Mouse (Mus musculus) small intestine, adult 2 months (tissue): ENCODE measurements around the gene Olfr1427. TPM values are rescaled to one million over a fixed set of nuclear protein-coding genes. Genes with fewer than 3 reads are reported as not detected.
"Not testable (repeated sequence)": the region's sequence is repeated elsewhere in the genome, so short reads cannot be mapped to it uniquely, and the experiment has no call there.

Experiments used
- H3K27ac ChIP-seq: fragments of 200-500 bp; 2 replicates; pipeline ENCODE4 v1.5.1; 2012; ENCODE audit warnings: low read depth, low read length, control low read depth, inconsistent platforms; ENCODE audit not compliant: insufficient read depth
- H3K27me3 ChIP-seq: fragments of 200-500 bp; 2 replicates; pipeline ENCODE4 v1.6.1; 2012; ENCODE audit warnings: mild to moderate bottlenecking, moderate library complexity, low read length, inconsistent platforms; ENCODE audit not compliant: control insufficient read depth, insufficient read depth
- H3K36me3 ChIP-seq: fragments of 200-500 bp; 2 replicates; pipeline ENCODE4 v1.6.1; 2012; ENCODE audit warnings: mild to moderate bottlenecking, low read length, control low read depth, inconsistent platforms; ENCODE audit not compliant: control insufficient read depth, insufficient read depth
- H3K4me1 ChIP-seq: fragments of 200-500 bp; 2 replicates; pipeline ENCODE4 v1.6.1; 2012; ENCODE audit warnings: low read length, inconsistent platforms, mixed read lengths; ENCODE audit not compliant: control insufficient read depth, insufficient read depth, insufficient read length
- H3K4me3 ChIP-seq: fragments of 200-500 bp; 2 replicates; pipeline ENCODE4 v1.5.1; 2012; ENCODE audit warnings: low read depth, mild to moderate bottlenecking, control low read depth, inconsistent platforms, low read length, moderate library complexity
- CTCF ChIP-seq: fragments of 200-500 bp; IDR thresholded peaks from 2 replicates; pipeline ENCODE4 v1.5.1; 2012; ENCODE audit warnings: low read depth, mild to moderate bottlenecking, control low read depth, inconsistent platforms, low read length, moderate library complexity, mixed read lengths; ENCODE audit not compliant: insufficient replicate concordance, insufficient read length; ENCODE audit errors: extremely low read depth
- POLR2A ChIP-seq: fragments of 200-500 bp; IDR thresholded peaks from 2 replicates; pipeline ENCODE4 v1.6.1; 2012; ENCODE audit warnings: low read depth, mild to moderate bottlenecking, control low read depth, inconsistent platforms, low read length, moderate library complexity
- WGBS: fragments of 180-500 bp; shearing (Covaris S2); methylation state at CpG from one replicate; pipeline ENCODE4 v1.1.7; 2018; 5-methylcytosine and 5-hydroxymethylcytosine counted together
- polyA plus RNA-seq: library from polyadenylated mRNA; depleted of rRNA; stranded (reverse); fragments of >200 nt; gene quantifications from 2 replicates; pipeline ENCODE4 v1.2.3, GENCODE M21; 2012; rRNA removed

Olfr1427 gene
- polyA plus RNA-seq, 1 experiment: not detected

GRCm38 (mm10) chr19:12113807-12114206 is 10.7 kb upstream of the Olfr1427 start:
- TF ChIP-seq POLR2A: no peak
- H3K27ac ChIP-seq: no peak overlapping the region
- H3K4me1 ChIP-seq: no peaks in the 10 kb centered on the region
- H3K36me3 ChIP-seq: no peaks in the 10 kb centered on the region
- WGBS: 36% methylated on average over 1 of the region's 1 CpGs
- H3K4me3 ChIP-seq: no peak overlapping the region
- H3K27me3 ChIP-seq: no peaks in the 10 kb centered on the region

- no peaks in the 10 kb centered on the region for H3K4me1 ChIP-seq
- no peak overlapping the region for H3K27ac ChIP-seq
- WGBS: 49% methylated on average over 1 of the region's 1 CpGs
- H3K4me3 ChIP-seq: no peak overlapping the region
- TF ChIP-seq CTCF (no peak), POLR2A (no peak)
- H3K36me3 ChIP-seq: no peaks in the 10 kb centered on the region
- no peaks in the 10 kb centered on the region for H3K27me3 ChIP-seq
Observed at GRCm38 (mm10) chr19:12104541-12104940, 1.4 kb upstream of the Olfr1427 start.

GRCm38 (mm10) chr19:12091913-12092312 is 11.2 kb downstream of the Olfr1427 start, which contains the start of gene Olfr1426:
Gene Olfr1426, minus strand, starts transcription at chr19:12092013.
- no peaks in the 10 kb centered on the region for H3K27me3 ChIP-seq
- H3K4me3 ChIP-seq: no peak within 1 kb of the TSS
- no peak within 1 kb of the TSS for H3K27ac ChIP-seq
- H3K36me3 ChIP-seq: no peaks in the 10 kb centered on the region
- WGBS: 78% methylated on average over 1 of the region's 1 CpGs
- TF ChIP-seq POLR2A (no peak), CTCF (no peak)
- peaks cover 3% of the 10 kb centered on the region for H3K4me1 ChIP-seq

- not testable (repeated sequence) for H3K27me3 ChIP-seq, H3K4me1 ChIP-seq, H3K36me3 ChIP-seq, H3K27ac ChIP-seq, H3K4me3 ChIP-seq
- 83% methylated on average over 4 of the region's 4 CpGs for WGBS
Observed at GRCm38 (mm10) chr19:12077631-12078030, 25.5 kb downstream of the Olfr1427 start, which contains the start of gene Olfr1425. Gene Olfr1425, minus strand, starts transcription at chr19:12077731.

GRCm38 (mm10) chr19:12069546-12069945 is 33.6 kb downstream of the Olfr1427 start:
- not testable (repeated sequence) for H3K27me3 ChIP-seq, H3K4me1 ChIP-seq, H3K36me3 ChIP-seq, H3K27ac ChIP-seq, H3K4me3 ChIP-seq
- WGBS: 79% methylated on average over 1 of the region's 1 CpGs

GRCm38 (mm10) chr19:12067806-12068205 is 35.3 kb downstream of the Olfr1427 start:
- H3K36me3 ChIP-seq, H3K27me3 ChIP-seq, H3K4me3 ChIP-seq, H3K27ac ChIP-seq, H3K4me1 ChIP-seq: not testable (repeated sequence)
- 61% methylated on average over 1 of the region's 1 CpGs for WGBS

- not testable (repeated sequence) for H3K36me3 ChIP-seq, H3K27ac ChIP-seq, H3K4me1 ChIP-seq, H3K27me3 ChIP-seq, H3K4me3 ChIP-seq
- 87% methylated on average over 1 of the region's 1 CpGs for WGBS
Observed at GRCm38 (mm10) chr19:12062582-12062981, 40.6 kb downstream of the Olfr1427 start, which contains the start of gene Olfr1424. Gene Olfr1424, minus strand, starts transcription at chr19:12062682.

Other genes starting within 250 kb of the Olfr1427 start
- not detected in 2 replicates for gene Olfr1418, start 242.3 kb downstream of the Olfr1427 start, polyA plus RNA-seq
- gene Olfr1419, start 228.2 kb downstream of the Olfr1427 start, polyA plus RNA-seq: not detected in 2 replicates
- not detected in 2 replicates for gene Olfr1420, start 216.8 kb downstream of the Olfr1427 start, polyA plus RNA-seq
- 6.6 and 12.2 TPM in 2 replicates for gene Patl1, start 190.9 kb downstream of the Olfr1427 start, polyA plus RNA-seq
- 7.0 and 12.0 TPM in 2 replicates for gene Osbp, start 137.4 kb downstream of the Olfr1427 start, polyA plus RNA-seq
- not detected in 2 replicates for gene Olfr1423, start 62.0 kb downstream of the Olfr1427 start, polyA plus RNA-seq
- gene Olfr1424, start 40.7 kb downstream of the Olfr1427 start, polyA plus RNA-seq: not detected in 2 replicates
- not detected in 2 replicates for gene Olfr1425, start 25.6 kb downstream of the Olfr1427 start, polyA plus RNA-seq
- gene Olfr1426, start 11.3 kb downstream of the Olfr1427 start, polyA plus RNA-seq: not detected in 2 replicates
- gene Olfr1428, start 12.6 kb upstream of the Olfr1427 start, polyA plus RNA-seq: not detected in 2 replicates
- not detected in 2 replicates for gene Olfr76, start 19.9 kb upstream of the Olfr1427 start, polyA plus RNA-seq
- not detected in 2 replicates for gene Olfr1555-ps1, start 66.8 kb upstream of the Olfr1427 start, polyA plus RNA-seq
- not detected in 2 replicates for gene Olfr1431, start 97.3 kb upstream of the Olfr1427 start, polyA plus RNA-seq
- gene Olfr1432, start 129.3 kb upstream of the Olfr1427 start, polyA plus RNA-seq: not detected in 2 replicates
- not detected in 2 replicates for gene Olfr262, start 138.3 kb upstream of the Olfr1427 start, polyA plus RNA-seq
- not detected in 2 replicates for gene Olfr235, start 157.7 kb upstream of the Olfr1427 start, polyA plus RNA-seq
- not detected in 2 replicates for gene Olfr1434, start 176.5 kb upstream of the Olfr1427 start, polyA plus RNA-seq
- gene Olfr1436, start 195.8 kb upstream of the Olfr1427 start, polyA plus RNA-seq: not detected in 2 replicates
- gene Olfr1437, start 221.8 kb upstream of the Olfr1427 start, polyA plus RNA-seq: not detected in 2 replicates
- not detected in 2 replicates for gene Olfr1438-ps1, start 232.6 kb upstream of the Olfr1427 start, polyA plus RNA-seq